Mouse (Mus musculus): ENCODE data around the gene 4933421I07Rik. TPM values are rescaled to one million over a fixed set of nuclear protein-coding genes. Genes with fewer than 3 reads are reported as not detected.

Gene 4933421I07Rik
- total RNA-seq (2014; rRNA removed) (0.23 TPM in 1 of 2 replicates, not detected in the other), polyA plus RNA-seq (2015; fragmentation: Nextera tagmentation; extraction: Ambion mirVana) (not detected in 2 replicates)

DNA sequence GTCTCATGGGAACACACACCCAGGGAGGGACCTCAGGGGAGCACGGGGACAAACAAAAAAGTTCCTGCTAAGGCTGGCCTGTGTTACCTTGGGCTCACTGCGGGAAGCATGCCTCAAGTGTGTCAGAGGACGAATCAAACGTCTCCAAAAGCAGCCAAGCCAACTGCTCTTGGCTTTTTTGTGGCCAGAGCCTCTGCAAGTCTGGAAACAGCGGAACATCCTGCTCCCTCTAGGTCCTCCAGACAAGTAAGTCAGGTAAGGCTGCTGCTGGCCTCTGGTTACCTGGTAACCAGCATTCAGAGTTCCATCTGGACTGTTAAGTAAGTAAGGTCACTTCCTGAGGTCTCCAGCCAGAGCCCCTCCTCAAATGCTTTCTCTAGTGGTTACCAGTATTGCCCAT, at the start of gene 4933421I07Rik:
4933421I07Rik (minus strand) TSS at position 271 of the 400 bp plus-strand sequence.
- no peak within 1 kb of the TSS for H3K27ac ChIP-seq (ENCODE audit: low read depth, low read length)
- H3K36me3 ChIP-seq (ENCODE audit: insufficient read depth): no peaks in the 10 kb centered on the region
- no peak for DNase-seq
- H3K9ac ChIP-seq: no peak within 1 kb of the TSS
- no peaks in the 10 kb centered on the region for H3K4me1 ChIP-seq (ENCODE audit: insufficient read depth)
- peaks cover 18% of the 10 kb centered on the region; the same call in 1 of the 2 replicates for H3K9me3 ChIP-seq (ENCODE audit: low read length)
- WGBS: 70% methylated on average over 5 of the region's 5 CpGs
- H3K27me3 ChIP-seq (ENCODE audit: insufficient read depth, low read length): no peaks in the 10 kb centered on the region
- no peak within 1 kb of the TSS for H3K4me2 ChIP-seq (ENCODE audit: low read depth)
- TF ChIP-seq CTCF (IDR thresholded peaks at IDR 0.05; ENCODE audit: low read depth): no peak
- no peak within 1 kb of the TSS for H3K4me3 ChIP-seq (ENCODE audit: low read depth, low read length)
- no peak for ATAC-seq

DNA sequence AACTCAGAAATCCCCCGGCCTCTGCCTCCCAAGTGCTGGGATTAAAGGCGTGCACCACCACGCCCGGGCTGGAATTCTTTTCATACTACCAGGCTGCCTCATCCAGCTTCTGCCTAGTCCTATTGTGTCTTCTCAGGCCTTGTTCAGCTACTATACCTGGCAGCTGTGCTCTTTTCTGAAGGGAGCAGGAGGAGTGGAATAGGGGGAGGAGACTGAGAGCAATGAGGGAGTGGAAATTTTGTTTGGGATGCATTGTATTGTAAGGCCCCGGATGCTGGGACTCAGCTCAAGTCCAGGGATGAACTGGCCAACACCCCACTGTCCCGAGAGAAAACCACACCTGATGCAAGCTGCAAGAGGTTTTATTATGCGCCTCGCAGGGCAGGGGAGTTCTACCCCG, 49.4 kb upstream of the 4933421I07Rik start:
- peaks cover 3% of the 10 kb centered on the region; the same call in 1 of the 2 replicates for H3K36me3 ChIP-seq (ENCODE audit: insufficient read depth)
- H3K27ac ChIP-seq (ENCODE audit: low read depth, low read length): no peak overlapping the region
- H3K4me3 ChIP-seq (ENCODE audit: low read depth, low read length): no peak overlapping the region
- no peak overlapping the region for H3K9ac ChIP-seq
- no peak for DNase-seq
- no peaks in the 10 kb centered on the region for H3K9me3 ChIP-seq (ENCODE audit: low read length)
- H3K4me1 ChIP-seq (ENCODE audit: insufficient read depth): no peaks in the 10 kb centered on the region
- no peak overlapping the region for H3K4me2 ChIP-seq (ENCODE audit: low read depth)
- no peaks in the 10 kb centered on the region for H3K27me3 ChIP-seq (ENCODE audit: insufficient read depth, low read length)
- ATAC-seq: no peak
- TF ChIP-seq CTCF (IDR thresholded peaks at IDR 0.05; ENCODE audit: low read depth): no peak
- 95% methylated on average over 9 of the region's 9 CpGs for WGBS

DNA sequence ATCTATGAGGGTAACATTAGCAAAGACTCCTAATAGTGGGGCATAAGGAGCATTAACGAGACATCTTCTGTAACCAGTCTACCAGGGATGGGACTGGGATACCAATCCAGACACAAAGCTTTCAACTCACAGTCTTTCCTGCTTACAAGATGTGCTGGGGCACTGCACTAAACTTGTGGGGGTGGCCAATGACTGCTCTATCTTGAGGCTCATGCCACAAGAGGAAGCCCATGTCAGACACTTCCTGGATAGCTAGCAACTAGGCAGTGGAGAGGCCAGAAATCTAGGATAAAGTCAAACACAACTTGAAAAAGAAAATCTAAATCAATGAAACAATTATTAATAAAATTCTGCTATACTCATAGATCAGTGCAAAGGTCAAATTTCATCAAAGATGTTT, 48.3 kb upstream of the 4933421I07Rik start:
- H3K4me1 ChIP-seq (ENCODE audit: insufficient read depth): no peaks in the 10 kb centered on the region
- no peaks in the 10 kb centered on the region for H3K27me3 ChIP-seq (ENCODE audit: insufficient read depth, low read length)
- no peak overlapping the region for H3K9ac ChIP-seq
- peaks cover 3% of the 10 kb centered on the region; the same call in 1 of the 2 replicates for H3K36me3 ChIP-seq (ENCODE audit: insufficient read depth)
- no peaks in the 10 kb centered on the region for H3K9me3 ChIP-seq (ENCODE audit: low read length)
- DNase-seq (no peak), ATAC-seq (no peak)
- 100% methylated on average over 1 of the region's 1 CpGs for WGBS
- TF ChIP-seq CTCF (IDR thresholded peaks at IDR 0.05; ENCODE audit: low read depth): no peak
- H3K4me3 ChIP-seq (ENCODE audit: low read depth, low read length): no peak overlapping the region
- H3K4me2 ChIP-seq (ENCODE audit: low read depth): no peak overlapping the region
- no peak overlapping the region for H3K27ac ChIP-seq (ENCODE audit: low read depth, low read length)

DNA sequence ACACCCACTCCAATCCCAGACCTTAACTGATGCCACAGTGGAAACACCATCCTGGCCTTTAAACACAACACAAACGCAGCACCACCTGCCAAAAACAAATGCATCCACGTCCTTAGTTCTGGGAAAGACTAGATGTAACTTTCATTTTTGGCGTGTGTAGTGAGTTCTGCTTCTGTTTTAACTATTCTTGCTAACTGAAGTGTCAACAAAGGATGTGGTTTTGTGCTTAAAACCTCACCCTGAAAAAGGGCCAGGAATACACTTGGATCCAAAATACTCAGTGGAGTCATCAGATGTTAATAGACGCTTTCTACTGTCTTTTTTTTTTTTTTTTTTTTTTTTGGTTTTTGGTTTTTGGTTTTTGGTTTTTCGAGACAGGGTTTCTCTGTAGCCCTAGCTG, 42.9 kb upstream of the 4933421I07Rik start:
- ATAC-seq: no peak
- H3K9me3 ChIP-seq (ENCODE audit: low read length): no peaks in the 10 kb centered on the region
- no peak for TF ChIP-seq CTCF (IDR thresholded peaks at IDR 0.05; ENCODE audit: low read depth)
- no peak overlapping the region for H3K27ac ChIP-seq (ENCODE audit: low read depth, low read length)
- H3K4me2 ChIP-seq (ENCODE audit: low read depth): no peak overlapping the region
- 92% methylated on average over 5 of the region's 5 CpGs for WGBS
- H3K4me3 ChIP-seq (ENCODE audit: low read depth, low read length): no peak overlapping the region
- DNase-seq: no peak
- no peak overlapping the region for H3K9ac ChIP-seq
- no peaks in the 10 kb centered on the region for H3K27me3 ChIP-seq (ENCODE audit: insufficient read depth, low read length)
- H3K36me3 ChIP-seq (ENCODE audit: insufficient read depth): peaks cover 22% of the 10 kb centered on the region
- H3K4me1 ChIP-seq (ENCODE audit: insufficient read depth): no peaks in the 10 kb centered on the region

DNA sequence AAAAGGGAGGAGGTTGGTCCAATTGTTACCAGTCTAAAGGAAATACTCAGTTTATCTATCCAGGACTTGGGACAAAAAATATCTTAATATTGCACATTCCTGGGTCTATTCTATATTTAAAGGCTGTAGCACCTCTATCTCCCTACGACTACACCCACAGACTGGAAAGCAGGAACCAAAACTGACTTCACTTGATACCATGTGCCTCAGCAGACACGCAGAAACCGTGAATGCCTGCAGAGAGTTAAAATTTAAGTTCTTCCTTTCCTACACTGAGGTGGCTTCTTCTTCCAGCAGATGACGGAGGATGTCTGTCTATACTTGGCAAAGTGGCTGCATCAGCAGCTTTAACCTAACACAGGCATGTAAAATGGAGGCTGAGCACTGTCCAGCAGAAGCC, 42.4 kb upstream of the 4933421I07Rik start:
- Histone ChIP-seq H3K4me3 (ENCODE audit: low read depth, low read length) (no peak overlapping the region), H3K9ac (no peak overlapping the region), H3K9me3 (ENCODE audit: low read length) (no peaks in the 10 kb centered on the region), H3K27me3 (ENCODE audit: insufficient read depth, low read length) (no peaks in the 10 kb centered on the region), H3K4me1 (ENCODE audit: insufficient read depth) (no peaks in the 10 kb centered on the region), H3K27ac (ENCODE audit: low read depth, low read length) (no peak overlapping the region), H3K36me3 (ENCODE audit: insufficient read depth) (peaks cover 26% of the 10 kb centered on the region), H3K4me2 (ENCODE audit: low read depth) (no peak overlapping the region)
- WGBS: 97% methylated on average over 4 of the region's 4 CpGs
- no peak for ATAC-seq
- no peak for DNase-seq
- no peak for TF ChIP-seq CTCF (IDR thresholded peaks at IDR 0.05; ENCODE audit: low read depth)

DNA sequence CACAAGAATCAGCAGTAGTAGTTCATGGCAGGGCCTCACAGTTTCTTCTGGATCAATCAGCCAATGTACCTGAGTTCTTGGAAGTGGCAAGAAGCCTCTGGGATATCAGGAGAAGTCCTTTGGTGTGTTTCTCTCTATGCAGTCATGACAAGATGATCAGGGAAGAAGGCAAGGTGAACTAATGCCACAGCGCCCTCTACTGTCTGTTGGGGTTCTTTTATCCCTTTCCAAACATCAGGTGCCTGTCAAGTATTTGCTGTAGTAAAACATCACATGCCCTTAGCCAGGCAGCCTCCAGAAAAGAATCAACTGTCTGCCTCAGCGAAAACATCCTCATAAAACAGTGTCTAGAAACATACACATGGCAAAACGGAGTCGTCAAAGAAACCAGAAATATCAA, 6.7 kb upstream of the 4933421I07Rik start:
- Histone ChIP-seq H3K4me1 (ENCODE audit: insufficient read depth) (no peaks in the 10 kb centered on the region), H3K9ac (no peak overlapping the region), H3K4me2 (ENCODE audit: low read depth) (no peak overlapping the region), H3K9me3 (ENCODE audit: low read length) (0 out of 2 replicates have a peak, but pooled peaks cover 8% of the 10 kb centered on the region), H3K36me3 (ENCODE audit: insufficient read depth) (no peaks in the 10 kb centered on the region), H3K27ac (ENCODE audit: low read depth, low read length) (no peak overlapping the region), H3K4me3 (ENCODE audit: low read depth, low read length) (no peak overlapping the region), H3K27me3 (ENCODE audit: insufficient read depth, low read length) (no peaks in the 10 kb centered on the region)
- DNase-seq (no peak), ATAC-seq (no peak)
- no peak for TF ChIP-seq CTCF (IDR thresholded peaks at IDR 0.05; ENCODE audit: low read depth)
- 67% methylated on average over 4 of the region's 4 CpGs for WGBS

DNA sequence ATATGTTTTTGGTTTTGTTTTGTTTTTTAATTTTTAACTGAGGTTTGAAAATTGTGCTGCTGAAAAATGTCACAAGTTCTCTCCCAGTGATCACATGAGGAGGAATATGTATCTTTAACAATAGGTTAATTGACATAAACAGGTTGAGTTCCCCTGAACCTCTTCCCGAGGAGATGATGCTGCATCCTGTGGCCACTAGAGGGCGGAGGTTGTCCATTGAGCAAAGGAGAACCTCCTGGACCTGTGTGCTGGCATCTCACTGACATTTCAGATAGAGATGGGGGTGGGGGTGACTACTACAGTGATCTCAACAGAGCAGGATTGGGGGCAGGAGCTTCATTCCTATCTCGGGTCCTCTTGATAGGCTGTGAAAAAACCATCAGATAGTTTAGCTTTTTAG, 2.7 kb upstream of the 4933421I07Rik start:
- H3K36me3 ChIP-seq (ENCODE audit: insufficient read depth): no peaks in the 10 kb centered on the region
- no peak overlapping the region for H3K4me2 ChIP-seq (ENCODE audit: low read depth)
- DNase-seq: no peak
- H3K27me3 ChIP-seq (ENCODE audit: insufficient read depth, low read length): no peaks in the 10 kb centered on the region
- no peak for ATAC-seq
- H3K4me1 ChIP-seq (ENCODE audit: insufficient read depth): no peaks in the 10 kb centered on the region
- H3K9ac ChIP-seq: no peak overlapping the region
- no peak overlapping the region for H3K27ac ChIP-seq (ENCODE audit: low read depth, low read length)
- H3K4me3 ChIP-seq (ENCODE audit: low read depth, low read length): no peak overlapping the region
- 38% methylated on average over 3 of the region's 3 CpGs for whole genome bisulfite sequencing
- peaks cover 18% of the 10 kb centered on the region; the same call in 1 of the 2 replicates for H3K9me3 ChIP-seq (ENCODE audit: low read length)
- TF ChIP-seq CTCF (IDR thresholded peaks at IDR 0.05; ENCODE audit: low read depth): 0 out of 2 replicates have a peak, but pooled peaks have one; percentile 8

All from forebrain, postnatal 0 days (tissue).